Mouse (Mus musculus) right cerebral cortex, postnatal 14 days (tissue): Measurements from ENCODE around the gene Zfp683.

ENCODE experiments used
- DNase-seq: peaks from one replicate; pipeline ENCODE4 v3.0.0; 2022

Zfp683 gene

DNA sequence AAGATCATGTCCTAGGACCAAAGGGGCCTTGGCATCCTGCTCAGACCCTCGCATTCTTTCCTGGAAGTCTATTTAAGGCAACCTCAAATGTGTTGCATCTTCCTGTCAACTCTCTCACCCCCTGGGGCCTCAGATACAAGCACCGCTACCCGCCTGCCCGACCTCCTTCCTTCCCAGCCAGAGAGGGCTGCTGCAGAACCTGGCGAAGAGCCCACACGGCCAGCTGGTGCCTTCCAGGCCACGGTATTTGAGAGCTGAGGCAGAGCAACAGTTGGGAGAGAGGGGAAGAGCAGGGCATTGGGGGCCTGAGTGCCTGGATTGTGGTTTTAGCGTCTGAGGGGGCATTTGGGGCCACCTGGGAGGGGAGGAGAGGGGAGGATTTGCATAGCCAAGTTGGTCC is 1.1 kb upstream of the Zfp683 start:
- DNase-seq, result peak; percentile 42

DNA sequence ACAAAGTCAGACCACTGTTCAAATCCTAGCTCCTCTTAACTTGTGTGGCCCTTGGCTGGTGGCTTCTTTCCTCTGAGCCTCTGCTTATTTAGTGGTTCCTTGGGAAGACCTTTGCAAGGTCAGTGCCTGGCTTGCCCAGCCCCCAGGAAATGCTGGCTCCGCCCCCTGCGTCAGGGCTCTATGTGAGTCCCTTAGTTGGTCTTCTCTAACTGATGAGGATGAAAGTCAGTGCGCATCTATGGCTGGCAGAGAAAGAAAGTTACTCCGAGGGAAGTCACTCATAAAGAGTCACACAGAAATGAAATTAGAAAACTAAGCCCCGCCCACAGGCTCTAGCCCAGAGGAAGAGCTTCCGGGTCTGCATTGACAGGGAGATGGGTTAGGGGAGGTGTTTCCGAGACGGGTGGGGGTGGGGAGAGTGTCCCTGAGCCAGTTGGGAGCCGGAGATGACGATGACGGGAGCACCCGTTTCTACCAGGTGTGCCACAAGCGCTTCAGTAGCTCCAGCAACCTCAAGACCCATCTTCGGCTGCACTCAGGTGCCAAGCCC is 4.6 kb downstream of the Zfp683 start:
- DNase-seq, result no peak

DNA sequence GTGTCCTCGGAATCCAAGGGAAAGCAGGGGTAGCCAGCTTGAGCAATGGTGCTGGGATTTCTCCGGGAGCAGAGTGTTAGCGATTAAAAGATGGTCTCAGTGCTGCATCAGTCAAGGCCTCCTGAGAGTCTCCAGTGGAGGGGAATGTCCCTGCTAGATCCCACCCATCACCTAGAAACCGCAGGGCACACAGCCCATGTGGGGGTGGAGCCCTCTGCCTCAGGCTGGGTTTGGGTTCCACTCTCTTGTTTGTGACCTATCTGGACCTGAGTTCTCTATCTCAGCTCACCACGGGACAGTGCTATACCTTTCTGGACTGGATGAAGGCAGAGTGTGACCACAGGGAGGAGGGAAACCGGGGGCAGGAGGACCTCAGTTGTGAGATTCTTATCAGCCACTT is 5.3 kb downstream of the Zfp683 start:
- DNase-seq, result no peak

DNA sequence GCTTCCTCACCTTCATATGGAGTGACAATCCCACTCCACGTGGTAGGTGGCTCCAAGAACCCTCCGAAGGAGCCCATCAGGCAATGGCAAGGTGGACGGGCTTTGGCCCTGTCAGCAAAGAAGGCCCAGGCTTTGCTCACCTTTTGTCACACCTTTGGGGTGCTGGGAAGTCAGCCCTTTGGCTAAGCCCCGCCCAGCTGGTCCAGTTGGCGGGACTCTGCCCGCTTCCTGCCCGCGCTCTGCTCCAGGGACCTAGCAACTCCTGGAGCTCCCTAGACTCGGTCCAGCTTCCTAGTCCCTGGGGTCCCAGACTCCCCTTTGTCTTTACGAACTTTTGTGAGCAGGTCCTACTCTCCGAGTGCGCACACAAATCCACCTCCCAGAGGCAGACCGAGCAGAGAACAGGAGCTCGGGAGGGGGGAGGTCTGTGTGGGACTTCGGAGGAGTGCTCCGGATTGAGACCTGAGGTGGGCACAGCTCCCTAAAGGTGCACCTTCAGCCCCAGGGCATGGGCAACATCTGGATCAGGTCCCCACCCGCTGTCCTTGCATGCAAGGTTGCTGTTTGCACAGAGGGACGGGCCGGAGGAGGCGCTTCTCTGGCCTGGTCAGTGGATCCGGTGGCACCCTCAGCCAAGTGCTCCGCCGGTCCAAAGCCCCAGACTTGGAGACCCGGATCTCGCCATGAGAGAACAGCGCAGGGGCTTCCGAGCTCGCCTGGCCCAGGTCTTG is 6.7 kb downstream of the Zfp683 start, which contains the start of gene Crybg2:
TSS of gene Crybg2 (plus strand) at position 681 of the 731 bp plus-strand sequence.
- no peak for DNase-seq

DNA sequence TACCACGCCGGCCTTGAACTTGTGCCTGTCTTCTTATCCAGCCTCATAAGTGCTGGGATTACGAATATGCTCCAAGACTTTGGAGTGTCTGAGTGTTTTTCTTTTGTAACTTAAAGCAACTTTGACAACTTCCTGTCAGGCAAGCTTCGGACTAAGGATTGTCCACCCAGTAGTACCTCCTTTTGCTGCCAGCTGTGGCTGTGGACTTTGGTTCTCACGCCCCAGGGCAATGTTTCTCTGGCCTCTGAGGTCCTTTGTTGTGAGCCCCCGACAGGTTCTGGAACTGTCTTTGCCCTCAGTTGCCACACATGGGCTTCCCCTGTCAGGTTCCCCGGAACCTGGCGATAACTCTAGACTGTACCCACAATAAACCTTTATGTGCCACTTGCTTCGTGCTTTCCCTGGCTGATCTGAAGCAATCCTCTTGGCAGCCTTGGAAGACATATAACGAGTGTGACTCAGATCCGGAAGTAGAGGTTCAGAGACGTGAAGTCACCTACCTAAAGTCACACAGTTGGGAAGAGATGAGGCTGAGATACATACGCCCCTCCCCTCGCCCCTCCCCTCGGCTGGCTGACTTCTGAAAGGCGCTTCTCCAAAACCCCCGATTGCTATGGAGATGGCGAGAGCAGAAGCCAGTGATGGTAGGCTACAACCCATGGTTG is 7.7 kb downstream of the Zfp683 start:
- no peak for DNase-seq

DNA sequence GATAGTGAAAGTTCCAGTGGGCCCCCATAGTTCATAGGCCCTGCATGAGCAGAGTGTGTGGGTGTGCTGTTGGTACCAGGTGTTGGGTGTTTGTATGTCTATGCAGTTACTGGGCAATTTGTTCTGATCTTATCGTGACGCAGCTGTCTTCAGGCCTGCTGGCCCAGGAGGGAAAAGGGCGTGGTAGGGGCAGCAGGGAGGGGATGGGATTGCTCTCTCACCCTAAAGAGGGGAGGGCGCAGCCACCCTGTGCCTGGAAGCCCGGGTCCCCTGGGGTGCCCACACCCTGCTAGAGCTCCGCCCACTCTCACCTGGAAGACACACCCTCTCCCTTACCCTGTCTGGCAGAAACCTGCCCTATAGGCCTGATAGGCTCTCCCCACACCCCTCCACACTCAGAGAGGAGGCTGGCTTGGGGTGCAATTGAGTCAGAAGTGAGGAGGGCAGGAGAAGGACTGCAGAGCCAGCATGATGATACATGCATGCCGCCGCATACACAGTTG is 8.4 kb downstream of the Zfp683 start:
- no peak for DNase-seq

DNA sequence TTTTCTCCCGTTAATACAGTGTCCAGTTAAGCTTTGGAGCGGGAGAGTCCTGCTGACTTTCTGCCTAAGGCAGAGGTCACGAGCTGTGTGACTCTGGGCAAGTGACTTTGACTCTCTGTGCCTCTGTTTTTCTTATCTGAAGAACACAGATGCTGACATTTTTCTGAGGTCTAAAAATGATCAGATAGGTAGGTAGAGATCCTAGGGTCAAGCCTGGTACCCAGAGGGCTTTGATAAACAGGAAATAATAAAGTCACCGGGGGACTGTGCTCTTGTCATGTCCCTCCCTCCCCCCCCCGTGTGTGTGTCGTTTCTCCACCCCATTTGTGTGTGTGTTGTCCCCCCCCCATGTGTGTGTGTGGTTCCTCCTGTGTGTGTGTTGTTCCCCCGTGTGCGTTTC is 8.9 kb downstream of the Zfp683 start:
- no peak for DNase-seq

DNA sequence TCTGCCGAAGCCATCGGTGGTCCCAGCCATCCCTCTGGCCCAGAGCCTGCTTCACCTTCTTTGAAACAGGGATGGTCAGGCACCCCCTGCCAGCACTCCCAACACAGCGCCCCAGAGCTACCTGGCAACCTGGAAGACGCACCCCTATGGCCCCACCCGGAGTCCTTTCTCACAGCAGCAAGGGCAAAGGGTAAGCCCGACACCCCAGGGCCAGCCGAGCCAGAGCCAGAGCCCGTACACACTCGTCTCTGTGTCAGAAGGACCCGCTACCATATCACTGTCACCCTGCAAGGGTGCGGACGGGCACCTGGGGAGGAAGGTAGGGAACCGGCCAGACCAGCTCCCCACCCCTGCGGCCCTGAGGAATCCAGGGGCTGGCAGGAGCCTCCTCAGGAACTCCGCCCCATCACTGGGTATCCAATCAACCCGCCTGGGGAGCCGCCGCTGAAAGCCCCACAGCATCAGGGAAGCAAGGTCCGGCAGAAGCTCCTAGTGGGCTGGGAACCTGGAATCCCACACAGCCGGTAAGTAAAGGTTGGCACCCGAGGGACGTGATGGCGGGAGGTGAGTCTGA is 11.9 kb downstream of the Zfp683 start:
- DNase-seq, result no peak

DNA sequence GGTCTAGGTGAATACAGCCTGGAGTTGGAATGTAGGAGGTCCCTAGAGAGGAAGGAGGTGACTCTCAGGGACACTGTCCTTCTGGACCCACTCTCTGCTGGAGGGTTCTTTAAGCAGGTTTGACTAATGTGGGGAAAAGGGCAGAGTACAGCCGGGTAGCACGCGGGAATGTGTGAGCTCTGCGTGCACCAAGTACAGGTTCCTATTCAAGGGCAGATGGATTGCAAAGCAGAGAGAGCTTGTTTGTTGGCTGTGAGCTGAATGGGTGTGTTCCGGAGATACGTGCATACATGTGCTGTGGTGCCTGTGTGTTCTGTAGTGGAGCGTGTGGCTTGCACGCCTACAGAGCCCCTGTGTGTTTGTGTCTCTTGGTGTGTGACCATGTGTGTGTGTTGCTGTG is 13.7 kb downstream of the Zfp683 start:
- DNase-seq, result no peak

DNA sequence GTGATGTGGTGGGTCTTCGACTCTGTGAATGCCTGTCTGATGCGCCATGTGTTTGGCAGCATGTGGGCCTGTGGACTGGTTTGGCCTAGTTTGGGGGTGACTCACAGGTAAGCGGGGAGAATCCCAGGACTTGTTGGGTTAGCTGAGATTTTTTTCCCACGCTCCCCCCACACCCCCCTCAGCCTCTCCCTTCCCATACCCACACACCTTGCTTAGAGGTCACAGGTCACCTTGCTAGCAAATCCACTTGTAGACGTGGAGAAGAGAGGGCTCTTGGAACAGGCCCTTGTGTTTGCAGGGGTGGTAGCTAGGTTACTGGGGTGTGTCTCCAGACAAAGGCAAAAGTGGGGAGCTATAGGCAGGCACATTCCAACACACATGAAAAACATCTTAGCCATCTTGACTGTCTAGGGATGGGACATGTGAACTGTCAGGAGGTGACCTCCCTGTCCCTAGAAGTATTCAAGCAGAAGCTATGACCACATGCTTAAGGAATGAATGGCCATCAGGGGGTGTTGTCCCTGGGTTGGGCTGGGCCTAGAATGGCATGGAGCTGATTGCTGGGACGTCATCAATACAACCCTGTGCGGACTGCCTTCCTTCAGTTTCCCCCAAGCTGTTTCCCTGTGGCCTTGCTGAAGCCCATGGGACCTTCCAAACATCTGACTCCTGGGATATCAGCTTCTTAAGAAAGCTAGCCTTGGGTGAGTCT is 14.4 kb downstream of the Zfp683 start:
- no peak for DNase-seq

DNA sequence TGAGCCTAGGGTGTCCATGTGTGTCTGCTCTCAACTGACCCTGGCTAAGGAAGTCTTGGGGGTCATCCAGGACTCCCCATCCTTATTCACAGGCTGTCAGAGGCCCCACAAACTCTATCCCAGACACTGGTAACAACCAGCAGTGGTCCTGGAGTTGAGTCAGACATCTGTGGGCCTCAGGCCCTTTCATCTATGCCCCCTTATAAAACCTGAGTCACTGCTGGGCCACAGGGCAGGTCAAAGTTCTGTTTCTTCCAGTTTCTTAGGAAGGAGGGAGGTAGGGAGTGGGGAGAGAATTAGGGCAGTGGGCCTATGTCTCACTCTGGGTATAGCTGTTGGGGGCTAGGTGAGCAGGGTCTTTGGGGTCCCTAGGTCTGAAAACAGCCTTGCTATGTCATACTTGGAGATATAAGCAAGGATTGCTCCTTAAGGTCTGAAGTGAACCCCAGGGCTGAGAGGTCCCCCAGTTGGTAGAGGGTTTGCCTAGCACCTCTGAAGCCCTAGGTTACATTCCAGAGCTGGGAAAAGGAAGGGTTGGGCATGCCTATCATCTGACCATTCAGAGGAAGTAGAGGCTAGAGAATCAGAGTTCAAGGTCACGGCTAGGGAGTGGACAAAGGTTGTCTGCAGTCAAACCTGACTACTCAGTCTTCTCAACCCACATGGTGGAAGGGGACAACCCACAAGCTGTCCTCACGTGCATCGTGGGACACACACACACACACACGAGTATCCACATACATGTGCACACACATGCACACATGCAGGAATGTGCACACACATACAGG is 15.3 kb downstream of the Zfp683 start:
- no peak for DNase-seq

DNA sequence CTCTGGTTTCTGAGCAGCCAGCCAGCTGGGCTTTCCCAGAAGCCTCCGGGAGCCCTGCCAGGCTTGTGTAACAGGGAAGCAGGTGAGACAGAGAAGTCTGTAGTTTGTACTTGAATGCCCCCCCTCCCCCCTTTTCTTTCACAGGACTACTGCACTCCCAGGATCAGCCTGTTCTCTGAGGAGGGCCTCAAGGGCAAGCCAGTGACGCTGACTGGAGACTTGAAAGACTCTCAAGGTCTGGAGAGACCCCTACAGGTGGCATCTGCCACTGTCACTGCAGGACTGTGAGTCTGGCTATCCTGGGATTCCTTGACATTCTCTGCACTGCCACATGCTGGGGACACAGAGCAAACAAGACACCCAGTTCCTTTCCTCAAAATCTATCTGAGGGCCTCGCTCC is 25.1 kb downstream of the Zfp683 start:
- DNase-seq, result peak; percentile 45

DNA sequence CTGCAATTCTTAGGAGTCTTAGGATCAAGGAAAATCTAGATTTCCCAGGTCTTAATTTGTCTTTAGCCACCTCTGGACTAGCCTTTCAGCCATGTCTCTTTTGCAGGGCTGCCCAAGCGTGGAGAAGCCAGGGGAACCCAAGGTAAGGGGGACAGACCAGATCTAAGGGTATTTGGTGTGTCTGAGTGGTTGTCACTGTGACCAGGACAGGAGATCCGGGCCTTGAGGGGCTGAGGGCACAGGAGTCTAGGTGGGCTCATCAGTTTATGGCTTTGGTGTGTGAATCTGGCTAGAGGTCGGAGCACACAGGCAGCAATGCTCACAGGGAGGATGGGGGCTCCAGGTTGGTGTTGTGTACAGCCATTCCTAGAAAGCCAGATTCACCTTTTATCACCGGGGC is 27.0 kb downstream of the Zfp683 start:
- no peak for DNase-seq

DNA sequence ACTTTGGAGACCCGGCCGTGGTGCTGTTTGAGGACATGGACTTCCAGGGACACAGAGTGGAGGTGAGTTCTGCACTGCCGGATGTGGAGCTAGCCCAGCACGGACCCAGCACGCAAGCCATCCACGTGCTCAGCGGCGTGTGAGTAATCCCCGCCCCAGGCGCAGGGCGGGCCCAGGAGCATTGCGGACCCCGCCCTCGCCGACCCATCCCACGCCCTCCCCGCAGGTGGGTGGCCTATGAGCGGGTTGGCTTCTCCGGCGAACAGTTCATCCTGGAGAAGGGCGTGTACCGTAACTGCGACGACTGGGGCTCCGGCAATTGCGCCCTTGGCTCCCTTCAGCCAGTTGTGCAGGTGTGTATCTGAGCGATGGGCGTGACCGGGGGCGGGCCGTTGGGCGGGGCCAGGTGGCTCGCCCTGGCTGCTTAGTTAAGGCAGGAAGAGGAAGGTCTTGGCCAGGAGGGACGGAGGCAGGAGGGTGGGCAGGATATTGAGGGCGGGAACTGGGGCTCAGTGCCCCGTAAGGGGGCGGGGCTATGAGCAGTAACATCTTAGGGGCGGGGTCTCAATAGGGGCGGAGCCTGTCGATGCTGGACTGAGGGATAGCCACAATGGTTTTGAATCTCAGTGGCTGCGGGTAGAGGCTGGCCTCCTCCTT is 28.2 kb downstream of the Zfp683 start:
- DNase-seq, result peak; percentile 48

DNA sequence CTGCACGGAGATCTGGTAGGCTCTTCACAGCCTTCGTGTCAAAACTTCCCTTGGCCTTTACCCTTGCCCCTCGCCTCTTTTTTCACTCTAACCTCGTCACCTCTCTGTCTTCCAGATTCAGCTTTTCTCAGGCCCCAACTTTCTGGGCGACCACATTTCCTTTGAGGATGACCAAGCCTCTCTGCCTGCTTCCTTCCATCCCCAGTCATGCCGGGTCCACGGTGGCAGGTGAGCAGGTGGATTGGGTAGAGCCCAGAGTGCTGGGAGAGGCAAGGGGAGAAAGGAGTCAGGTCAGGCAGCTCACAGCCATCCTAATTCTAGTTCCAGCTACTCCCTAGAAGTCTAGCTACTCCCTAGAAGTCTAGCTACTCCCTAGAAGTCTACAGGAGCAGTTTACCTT is 28.8 kb downstream of the Zfp683 start:
- DNase-seq, result no peak

DNA sequence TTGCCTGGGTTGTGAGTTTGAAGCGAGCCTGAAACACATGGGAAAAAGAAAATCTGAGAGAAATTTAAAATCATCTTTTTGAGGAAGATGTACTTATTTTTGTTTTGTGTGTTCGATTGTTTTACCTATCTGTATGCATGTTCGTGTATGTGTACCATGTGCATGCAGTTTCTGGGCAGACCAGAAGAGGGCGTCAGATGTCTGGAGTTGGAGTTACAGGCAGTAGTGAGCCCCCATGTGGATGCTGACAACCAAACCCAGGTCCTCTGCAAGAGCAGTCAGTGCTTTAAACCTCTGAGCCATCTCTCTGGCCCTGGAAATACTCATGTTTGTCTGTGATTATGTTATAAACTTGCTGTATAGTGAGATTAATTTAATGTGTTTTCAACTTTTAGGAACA is 31.4 kb downstream of the Zfp683 start:
- DNase-seq, result no peak

DNA sequence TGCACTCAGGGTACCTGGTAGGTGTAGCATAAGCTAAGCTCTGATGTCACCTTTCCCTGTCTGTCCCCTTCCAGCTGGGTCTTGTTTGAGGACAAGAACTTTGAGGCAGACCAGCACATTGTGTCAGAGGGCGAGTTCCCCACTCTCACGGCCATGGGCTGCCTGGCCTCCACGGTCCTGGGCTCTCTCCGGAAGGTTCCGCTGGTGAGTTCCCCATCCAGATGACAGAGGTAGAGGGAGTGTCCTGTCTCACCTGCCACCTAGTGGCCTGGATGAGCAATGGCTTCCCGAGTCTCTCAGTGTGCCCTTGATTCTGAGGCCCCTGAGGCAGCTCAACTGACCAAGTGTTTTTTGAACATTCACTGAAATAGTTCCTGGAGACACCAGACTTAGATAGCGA is 33.8 kb downstream of the Zfp683 start:
- DNase-seq, result no peak

DNA sequence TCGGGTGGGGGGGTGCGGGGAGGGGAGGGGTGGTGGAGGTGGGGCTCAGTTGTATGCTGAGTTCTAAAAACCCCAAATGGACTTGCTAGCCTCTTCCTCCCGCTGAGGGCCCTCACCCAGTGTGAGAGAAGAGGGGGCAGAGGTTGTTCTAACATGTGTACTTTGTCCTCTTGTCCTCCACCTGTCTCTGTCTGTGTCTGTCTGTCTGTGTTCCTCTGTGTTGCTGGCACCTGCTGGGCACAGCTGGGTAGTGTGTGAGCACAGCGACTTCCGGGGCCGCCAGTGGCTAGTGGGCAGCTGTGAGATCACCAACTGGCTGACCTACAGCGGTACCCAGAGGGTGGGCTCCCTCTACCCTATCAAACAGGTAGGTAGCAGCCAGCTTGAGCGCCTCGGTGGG is 35.4 kb downstream of the Zfp683 start:
- DNase-seq, result no peak

DNA sequence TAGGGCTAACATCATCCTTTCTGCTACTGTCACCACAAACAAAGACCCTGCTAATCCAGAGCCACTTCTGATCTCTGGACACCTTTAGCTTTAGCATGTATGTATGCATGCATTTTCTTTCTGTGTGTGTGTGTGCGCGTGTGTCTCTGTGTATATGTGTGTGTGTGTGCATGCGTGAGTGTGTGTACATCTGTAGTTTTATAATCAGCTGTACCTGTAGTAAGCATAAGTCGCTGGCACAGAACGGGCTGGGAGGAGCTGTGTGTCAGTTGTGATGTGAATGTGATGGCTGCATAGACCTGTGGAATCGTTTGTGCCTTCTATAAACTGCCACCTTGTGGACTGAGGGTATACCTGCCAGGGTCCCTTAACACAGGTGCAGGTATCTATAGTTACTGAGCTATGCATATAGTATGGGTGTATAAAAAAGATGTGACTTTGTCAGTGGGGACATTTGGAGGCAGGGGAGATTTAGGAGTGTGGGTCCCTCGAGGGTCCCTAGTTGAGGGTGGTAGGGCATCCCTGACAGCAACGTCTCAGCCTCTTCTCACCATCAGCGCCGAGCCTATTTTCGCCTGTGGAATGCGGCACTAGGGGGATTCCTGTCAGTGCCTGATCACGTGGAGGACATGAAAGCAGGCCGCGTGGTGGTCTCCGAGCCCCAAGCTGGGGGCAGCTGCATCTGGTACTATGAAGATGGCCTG is 37.0 kb downstream of the Zfp683 start:
- DNase-seq, result no peak

DNA sequence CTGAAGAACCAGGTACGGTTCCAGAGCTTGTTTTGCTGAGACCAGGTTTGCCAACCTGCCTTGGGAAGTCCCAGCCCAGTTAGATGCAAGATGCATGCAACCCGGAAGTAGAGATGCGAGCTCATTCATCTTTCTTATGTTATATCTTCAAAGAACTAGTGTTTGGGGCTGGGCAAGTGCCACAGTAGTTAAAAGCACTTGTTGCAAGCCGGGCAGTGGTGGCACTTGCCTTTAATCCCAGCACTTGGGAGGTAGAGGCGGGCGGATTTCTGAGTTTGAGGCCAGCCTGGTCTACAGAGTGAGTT is 37.5 kb downstream of the Zfp683 start:
- no peak for DNase-seq
